Mouse (Mus musculus) frontal cortex, adult (tissue): ENCODE measurements at regions not wholly inside any gene's neighbourhood (a gene's known extent, or its start where the extent isn't known, plus 50 kb on each side); places are given as distances from the start of the nearest gene placed in this dataset.

ENCODE experiments used
- ATAC-seq: cut with Nextera tagmentation; 2 replicates; pipeline ENCODE4 v1.9.2; 2017; ENCODE audit warnings: mild to moderate bottlenecking, moderate library complexity, mixed read lengths; ENCODE audit not compliant: low TSS enrichment

- ATAC-seq: no peak
Measured at GRCm38 (mm10) chr3:34466312-34466711, 183.9 kb upstream of the Sox2 start.

- 0 out of 2 replicates have a peak, but pooled peaks have one; percentile 16 for ATAC-seq
Measured at GRCm38 (mm10) chr3:34465040-34465831, 185.0 kb upstream of the Sox2 start.

- no peak for ATAC-seq
Measured at GRCm38 (mm10) chr3:34458766-34459165, 191.4 kb upstream of the Sox2 start.

- no peak for ATAC-seq
Measured at GRCm38 (mm10) chr3:34457821-34458220, 192.4 kb upstream of the Sox2 start.

GRCm38 (mm10) chr3:34456488-34457433 is 193.4 kb upstream of the Sox2 start:
- no peak for ATAC-seq

- ATAC-seq: no peak
Measured at GRCm38 (mm10) chr3:34454026-34454624, 196.1 kb upstream of the Sox2 start.

- peak; percentile 83 for ATAC-seq
Measured at GRCm38 (mm10) chr3:34445354-34445753, 204.9 kb upstream of the Sox2 start.

GRCm38 (mm10) chr3:34444802-34445201 is 205.4 kb upstream of the Sox2 start:
- no peak for ATAC-seq

GRCm38 (mm10) chr3:34443731-34444628 is 206.2 kb upstream of the Sox2 start:
- ATAC-seq: peak; percentile 53; the same call in 1 of the 2 replicates

- ATAC-seq: no peak
Measured at GRCm38 (mm10) chr3:34443307-34443706, 206.9 kb upstream of the Sox2 start.

- ATAC-seq: no peak
Measured at GRCm38 (mm10) chr3:34441792-34442191, 208.4 kb upstream of the Sox2 start.

- peak; percentile 43; the same call in 1 of the 2 replicates for ATAC-seq
Measured at GRCm38 (mm10) chr3:34441266-34441665, 208.9 kb upstream of the Sox2 start.

- ATAC-seq: no peak
Measured at GRCm38 (mm10) chr3:34434901-34435300, 215.3 kb upstream of the Sox2 start.

GRCm38 (mm10) chr3:34427967-34428366 is 222.2 kb upstream of the Sox2 start:
- ATAC-seq: no peak

- no peak for ATAC-seq
Measured at GRCm38 (mm10) chr3:34427495-34427894, 222.7 kb upstream of the Sox2 start.

- no peak for ATAC-seq
Measured at GRCm38 (mm10) chr3:34426955-34427354, 223.2 kb upstream of the Sox2 start.

- ATAC-seq: no peak
Measured at GRCm38 (mm10) chr3:34411915-34412306, 238.3 kb upstream of the Sox2 start.

GRCm38 (mm10) chr3:34411142-34411914 is 238.9 kb upstream of the Sox2 start:
- ATAC-seq: no peak

GRCm38 (mm10) chr3:34403586-34403985 is 246.6 kb upstream of the Sox2 start:
- peak; percentile 59 for ATAC-seq

GRCm38 (mm10) chr3:34391275-34391674 is 258.9 kb upstream of the Sox2 start:
- ATAC-seq: no peak
